Mouse (Mus musculus): ENCODE measurements around the gene Megf11. TPM values are rescaled to one million over a fixed set of nuclear protein-coding genes. Genes with fewer than 3 reads are reported as not detected.
A peak's percentile ranks its signal among the peaks of the same experiment; 100 is the strongest.
"Not testable (repeated sequence)": the region's sequence is repeated elsewhere in the genome, so short reads cannot be mapped to it uniquely, and the experiment has no call there.

Megf11 gene
- total RNA-seq, 4 experiments from 2014 or later, result 11.7 to 16.9 (median 14.2) TPM

DNA sequence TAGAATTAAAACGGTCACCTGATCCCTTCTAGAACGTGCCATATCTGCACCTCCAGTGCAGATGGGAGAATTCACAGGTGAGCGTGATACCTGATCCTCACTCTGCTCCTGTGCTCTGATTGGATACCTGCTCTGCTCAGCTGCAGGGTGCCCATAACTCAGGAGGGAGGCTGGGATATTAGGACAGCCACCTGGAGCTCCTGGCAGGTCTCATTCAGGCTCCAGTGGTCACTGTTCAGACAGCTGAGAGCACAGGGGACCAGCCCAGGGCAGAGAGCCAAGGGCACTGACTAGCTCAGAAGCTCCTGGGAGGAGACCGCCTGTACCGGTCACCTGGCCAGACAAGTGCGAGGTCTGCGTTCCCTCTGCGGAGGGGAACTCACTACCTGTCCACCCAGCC lies 80.7 kb downstream of the Megf11 start:
- no peak for DNase-seq (ENCODE audit: low spot score in 2 of 2)

DNA sequence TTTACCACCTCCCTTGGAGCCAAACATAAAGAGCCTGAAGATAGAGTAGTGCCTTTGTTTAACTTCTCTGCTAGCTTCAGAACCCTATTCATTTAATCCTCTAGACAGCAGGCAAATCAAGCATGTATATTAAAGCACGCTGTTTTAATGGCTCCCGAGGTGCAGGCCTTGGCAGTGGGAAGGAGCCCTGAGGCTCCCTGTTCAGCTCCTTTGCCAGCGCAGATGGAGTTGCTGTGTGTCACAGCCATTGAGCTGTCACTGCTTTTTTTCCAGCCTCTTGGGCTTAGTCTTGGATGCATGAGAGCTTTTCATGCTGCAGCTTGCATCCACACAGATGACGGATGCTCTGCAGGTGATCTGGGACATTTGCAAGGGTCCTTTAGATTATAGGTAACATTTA lies 81.1 kb downstream of the Megf11 start:
- no peak for DNase-seq (ENCODE audit: low spot score in 2 of 2)

DNA sequence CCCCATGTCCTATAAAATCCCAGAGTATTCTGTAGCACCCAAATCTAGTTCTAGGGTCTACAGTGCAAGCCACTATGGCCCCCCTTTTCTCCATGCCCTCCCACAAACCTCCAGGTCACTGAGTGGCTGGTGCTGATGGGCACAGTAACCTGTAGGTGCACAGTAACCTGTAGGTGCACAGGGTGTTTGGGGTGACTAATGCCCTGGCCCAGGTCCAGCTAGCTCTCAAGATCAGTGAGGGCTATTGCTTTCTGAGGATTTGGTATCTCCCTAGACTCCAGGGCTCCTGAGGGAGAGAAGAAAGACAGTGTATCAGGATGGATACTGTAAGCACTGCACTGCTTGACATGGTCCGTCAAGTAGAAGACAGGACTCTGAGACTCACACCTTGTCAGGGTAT lies 85.4 kb downstream of the Megf11 start:
- no peak for DNase-seq (ENCODE audit: low spot score in 2 of 2)

DNA sequence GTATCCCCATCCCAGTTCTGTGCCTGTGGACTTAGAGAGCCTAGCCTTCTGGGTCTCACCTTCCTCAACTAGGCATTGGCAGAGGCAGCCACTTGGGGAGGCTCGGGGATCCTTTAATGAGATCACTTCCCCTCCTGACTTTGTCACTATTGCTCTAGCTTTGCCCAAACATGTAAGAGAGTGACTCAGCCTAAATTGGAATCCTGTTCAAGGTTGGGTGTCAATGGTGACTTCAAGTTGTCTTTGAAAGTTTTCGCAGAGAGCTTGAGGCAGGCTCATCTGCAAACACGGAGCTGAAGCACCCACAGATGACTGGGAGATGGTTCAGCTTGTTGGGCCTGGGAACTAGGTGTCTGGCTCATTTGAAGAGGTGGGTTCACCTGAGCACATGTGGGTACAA lies 85.9 kb downstream of the Megf11 start:
- DNase-seq (ENCODE audit: low spot score in 2 of 2), result no peak

DNA sequence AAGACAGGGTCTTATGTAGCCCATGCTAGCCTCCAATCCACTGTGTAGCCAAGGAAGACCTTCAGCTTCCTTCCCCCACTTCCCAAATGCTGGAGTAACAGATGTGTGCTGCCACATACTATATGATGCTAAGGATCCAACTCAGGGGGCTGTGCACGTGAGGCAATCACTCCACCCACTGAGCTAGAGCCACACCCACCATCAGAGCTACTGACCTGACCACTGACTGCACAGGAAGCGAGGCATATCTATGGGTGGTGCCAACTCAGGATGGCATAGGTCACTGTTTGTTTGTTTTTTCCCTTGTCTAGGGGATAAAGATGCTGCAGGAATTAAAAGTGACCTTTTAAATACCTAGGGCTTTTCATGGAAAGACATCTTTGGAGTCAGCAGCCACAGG lies 86.7 kb downstream of the Megf11 start:
- DNase-seq (ENCODE audit: low spot score in 2 of 2), result no peak

DNA sequence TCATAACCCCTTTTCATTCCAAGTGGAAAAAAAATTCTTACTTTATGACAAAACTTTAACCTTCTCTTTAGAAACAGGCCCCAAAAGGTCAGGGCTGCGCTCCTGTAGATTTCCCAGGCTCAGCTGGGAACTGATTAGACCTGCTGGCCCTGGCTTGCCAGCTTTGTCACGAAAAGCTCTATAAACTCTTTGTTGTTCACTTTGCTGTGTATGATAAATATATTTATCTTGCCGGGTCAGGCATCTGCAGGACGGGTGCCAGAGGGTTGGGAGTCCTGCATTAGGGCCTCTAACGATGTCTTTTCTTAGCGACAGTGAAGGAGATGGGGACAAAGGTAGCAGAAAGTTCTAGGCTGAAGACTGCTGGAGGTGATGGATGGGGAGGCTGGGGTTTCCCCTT lies 87.3 kb downstream of the Megf11 start:
- DNase-seq (ENCODE audit: low spot score in 2 of 2), result no peak

DNA sequence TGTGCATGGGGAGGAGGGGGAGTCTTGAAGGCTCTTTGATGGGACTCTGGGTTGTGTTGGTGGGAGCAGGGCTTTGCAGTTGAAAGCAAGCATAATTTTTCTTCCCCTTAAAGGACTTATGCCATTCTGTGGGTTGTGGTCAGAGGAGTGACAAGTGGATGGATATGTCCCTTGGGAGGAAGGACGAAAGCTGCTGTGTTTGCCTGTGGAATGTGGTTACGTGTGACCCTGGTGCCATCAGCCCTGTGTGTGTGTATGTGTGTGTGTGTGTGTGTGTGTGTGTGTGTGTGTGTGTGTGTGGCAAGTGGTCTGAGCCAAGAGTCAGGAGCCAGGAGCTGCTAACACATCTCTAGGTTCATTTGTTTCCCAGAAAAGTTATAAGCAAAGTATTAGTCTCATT lies 87.7 kb downstream of the Megf11 start:
- no peak for DNase-seq (ENCODE audit: low spot score in 2 of 2)

DNA sequence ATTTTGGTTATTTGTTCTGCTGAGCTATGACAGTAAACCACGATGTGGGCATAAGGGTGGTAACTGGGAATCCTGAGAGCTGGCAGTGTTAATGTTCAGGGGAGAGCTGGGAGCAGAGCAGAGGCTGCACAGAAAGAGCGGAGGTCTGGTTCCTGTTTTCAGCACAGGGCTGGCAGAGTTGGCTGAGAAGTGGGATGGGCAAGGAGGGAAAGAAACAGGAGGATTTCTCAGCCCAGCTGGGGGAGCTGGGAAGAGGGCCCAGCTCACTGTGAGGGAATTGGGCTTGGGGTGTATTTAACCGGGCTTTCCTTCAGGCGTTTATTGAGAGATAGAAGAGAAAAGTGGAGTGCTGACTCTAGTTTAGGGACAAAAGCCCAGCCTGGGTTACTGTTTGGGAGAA lies 88.3 kb downstream of the Megf11 start:
- DNase-seq (ENCODE audit: low spot score in 2 of 2), result no peak

DNA sequence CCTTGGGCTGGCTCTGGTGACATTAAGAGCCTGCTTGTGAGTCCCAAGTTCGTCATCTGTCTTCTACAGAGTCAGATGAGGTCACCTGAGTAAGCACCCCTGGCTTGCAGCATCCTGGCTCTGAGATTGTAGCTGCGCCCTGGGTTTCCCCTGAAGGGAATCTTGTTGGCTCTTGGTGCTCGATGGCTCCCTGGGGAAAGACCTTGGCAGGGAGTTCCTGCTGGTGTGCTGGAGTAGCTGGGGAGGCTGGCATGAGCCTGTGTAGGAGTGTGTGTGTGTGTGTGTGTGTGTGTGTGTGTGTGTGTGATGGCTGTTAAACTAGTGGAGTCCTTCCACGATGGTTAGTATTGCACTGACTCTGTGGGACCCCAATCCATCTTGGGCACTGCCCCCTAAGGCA lies 88.7 kb downstream of the Megf11 start:
- DNase-seq (ENCODE audit: low spot score in 2 of 2), result no peak

DNA sequence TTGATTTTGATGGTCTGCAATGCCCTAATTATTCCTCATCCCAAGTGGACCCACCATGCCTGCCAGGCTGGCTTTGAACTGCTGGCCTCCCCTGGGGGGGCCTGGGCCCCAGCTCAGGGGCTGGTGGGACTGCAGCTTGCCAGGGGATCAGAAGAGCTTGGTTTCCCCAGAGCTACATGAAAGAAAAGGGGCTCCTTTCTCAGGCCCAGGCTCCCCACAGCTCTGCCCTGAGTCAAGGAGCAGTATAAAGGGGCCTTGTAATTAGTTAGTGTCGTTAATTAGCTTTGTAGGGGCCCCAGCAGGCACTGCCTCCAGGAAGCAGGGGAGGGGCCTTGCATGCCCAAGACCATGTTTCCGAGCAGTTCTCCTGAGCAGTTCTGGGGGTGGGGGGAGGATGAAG lies 90.5 kb downstream of the Megf11 start:
- DNase-seq (ENCODE audit: low spot score in 2 of 2), result peak in 1 of 2 experiments; percentile 14

DNA sequence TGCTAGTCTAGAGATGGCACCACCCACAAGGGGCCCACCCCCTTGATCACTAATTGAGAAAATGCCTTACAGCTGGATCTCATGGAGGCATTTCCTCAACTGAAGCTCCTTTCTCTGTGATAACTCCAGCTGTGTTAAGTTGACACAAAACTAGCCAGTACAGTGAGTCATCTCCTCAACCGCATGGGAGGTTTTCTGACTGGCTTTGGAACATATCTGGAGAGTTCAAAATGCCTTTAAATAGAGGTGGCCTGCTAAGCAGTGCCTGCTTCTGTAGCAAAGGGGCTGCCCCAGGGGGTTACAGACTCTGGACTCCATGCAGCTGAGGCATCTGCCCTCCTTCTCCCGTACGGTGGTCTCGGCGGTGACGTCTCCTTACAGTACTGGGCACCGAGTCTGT lies 92.0 kb downstream of the Megf11 start:
- DNase-seq (ENCODE audit: low spot score in 2 of 2), result not testable (repeated sequence)

DNA sequence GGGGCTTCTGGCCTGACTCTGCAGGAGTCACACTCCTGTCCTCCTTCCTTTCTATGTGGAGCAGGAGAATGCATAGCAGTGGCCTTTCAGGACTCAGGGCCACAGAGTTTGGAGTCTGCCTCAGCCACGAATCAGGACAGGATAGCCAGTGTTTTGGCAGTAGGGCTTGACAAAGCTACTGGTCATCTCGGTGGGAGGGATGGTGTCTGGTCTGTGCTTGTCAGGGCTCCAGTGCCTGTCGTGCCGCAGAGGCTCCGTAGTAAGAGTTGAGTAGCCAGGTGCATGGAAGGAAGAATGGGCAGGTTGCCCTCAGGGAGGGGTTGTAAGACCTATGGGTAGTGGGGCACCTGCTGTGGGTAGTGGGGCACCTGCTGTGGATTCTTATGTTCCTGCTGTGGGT lies 96.7 kb downstream of the Megf11 start:
- no peak for DNase-seq (ENCODE audit: low spot score in 2 of 2)

DNA sequence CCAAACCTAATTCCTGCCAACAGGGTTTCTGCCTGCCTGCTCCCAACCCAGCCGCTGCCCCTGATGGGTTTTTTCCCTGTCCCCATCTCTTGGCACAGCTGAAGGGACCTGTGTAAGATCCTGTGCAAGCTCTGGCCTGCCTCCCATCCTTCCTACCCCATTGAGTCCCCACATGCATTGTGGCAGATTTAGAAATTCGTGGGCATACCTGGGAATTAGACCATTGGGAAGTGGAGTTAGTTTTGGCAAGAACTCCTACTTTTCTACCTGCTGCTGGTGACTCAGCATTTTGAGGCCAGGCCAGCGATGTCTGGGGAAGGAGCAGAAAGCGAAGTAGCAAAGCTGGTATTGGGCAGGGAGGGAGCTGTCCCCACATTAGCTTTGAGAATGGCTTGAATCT lies 102.0 kb downstream of the Megf11 start:
- DNase-seq (ENCODE audit: low spot score in 2 of 2), result no peak

DNA sequence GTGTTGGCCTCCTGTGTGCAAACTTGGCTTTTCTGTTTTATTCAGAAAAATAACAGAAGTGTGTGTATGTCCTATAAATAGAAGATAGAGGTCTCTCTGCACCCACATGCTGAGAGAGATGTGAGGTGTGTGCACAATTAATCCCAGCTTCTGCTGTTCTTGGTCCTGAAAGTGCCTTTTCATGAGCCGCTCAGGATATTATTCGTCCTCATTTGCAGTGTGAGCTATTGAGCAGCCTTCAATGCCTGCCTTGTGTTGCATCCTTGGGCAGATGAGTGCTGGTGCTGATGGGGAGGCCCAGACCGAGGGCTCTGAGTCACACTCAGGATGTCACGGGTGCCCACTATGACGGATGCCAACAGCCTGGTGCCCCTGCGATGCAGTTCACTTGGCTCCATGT lies 109.2 kb downstream of the Megf11 start:
- no peak for DNase-seq (ENCODE audit: low spot score in 2 of 2)

DNA sequence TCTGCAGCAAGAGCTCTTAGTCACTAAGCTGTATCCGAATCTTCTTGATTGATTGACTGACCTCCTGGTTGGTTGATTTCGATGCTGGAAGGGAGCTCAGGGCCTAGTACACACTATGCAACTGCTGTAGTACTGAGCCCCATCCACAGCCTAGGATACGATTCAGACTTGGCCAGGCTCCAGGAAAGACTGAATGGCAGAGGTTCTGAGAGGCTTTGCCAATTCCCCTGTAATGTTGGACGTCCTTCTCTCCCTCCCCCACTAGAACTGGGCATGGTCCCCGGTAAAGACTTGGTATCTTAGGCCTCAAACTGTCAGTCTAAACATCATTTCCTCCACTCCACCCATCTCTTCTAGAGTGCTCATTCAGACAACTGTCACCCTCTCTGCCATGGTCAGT lies 113.5 kb downstream of the Megf11 start:
- peak; percentile 29 to 40 for DNase-seq (ENCODE audit: low spot score in 2 of 2)

DNA sequence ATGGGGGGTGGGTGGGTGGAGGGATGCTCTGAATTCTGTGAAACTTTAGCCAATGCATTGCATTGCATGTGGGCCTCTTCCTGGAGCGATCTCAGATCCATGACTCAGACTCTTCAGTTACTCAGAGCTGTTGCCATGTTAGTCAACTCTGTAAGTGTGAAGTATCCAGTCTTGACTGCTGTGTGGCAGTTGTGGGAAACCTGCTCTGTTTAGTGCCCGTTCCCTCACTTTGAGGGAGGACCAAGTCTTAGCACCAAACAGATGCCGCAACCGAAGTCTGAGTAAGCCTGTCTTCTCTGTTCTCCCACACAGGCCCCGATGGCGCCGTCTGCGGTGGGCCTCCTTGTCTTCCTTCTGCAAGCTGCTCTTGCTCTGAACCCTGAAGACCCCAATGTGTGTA lies 115.8 kb downstream of the Megf11 start:
- peak in 1 of 2 experiments; percentile 17 for DNase-seq (ENCODE audit: low spot score in 2 of 2)

DNA sequence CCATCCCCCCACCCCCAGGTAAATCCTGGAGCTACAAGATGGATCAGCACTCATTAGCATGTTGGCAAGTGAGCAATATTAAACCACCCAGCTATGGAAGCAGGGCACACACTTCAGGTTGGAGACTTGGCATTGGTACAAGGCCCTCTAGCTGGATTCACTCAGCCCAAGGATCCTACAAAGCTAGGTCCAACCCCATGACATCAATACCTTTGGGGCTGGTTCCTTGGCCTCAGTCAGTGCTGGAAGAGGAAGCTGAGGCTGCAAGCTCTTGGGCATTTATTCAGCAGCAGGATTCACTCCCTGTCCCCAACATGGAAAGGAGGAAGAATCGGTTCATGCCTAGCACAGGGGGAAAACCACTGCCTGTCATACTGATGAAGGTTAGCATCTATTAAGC lies 118.6 kb downstream of the Megf11 start:
- DNase-seq (ENCODE audit: low spot score in 2 of 2), result no peak

DNA sequence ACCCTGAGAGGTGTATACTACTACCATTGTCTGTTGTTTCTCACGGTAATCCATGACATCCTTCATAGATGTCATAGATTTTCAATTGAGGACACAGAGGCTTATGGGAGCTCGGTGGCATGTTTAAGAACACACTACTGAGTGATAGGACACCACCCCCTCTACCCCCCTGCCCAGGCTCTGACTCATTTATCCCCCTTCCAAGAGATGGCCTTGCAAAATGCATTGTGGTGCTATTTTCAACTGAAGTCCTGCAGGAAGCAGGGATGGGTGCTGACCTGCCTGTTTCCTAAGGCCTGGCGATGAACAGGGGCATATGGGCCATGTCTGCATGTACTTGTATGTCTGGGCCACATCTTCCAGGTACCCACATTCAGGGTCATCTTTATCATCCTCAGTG lies 119.0 kb downstream of the Megf11 start:
- DNase-seq (ENCODE audit: low spot score in 2 of 2), result no peak

DNA sequence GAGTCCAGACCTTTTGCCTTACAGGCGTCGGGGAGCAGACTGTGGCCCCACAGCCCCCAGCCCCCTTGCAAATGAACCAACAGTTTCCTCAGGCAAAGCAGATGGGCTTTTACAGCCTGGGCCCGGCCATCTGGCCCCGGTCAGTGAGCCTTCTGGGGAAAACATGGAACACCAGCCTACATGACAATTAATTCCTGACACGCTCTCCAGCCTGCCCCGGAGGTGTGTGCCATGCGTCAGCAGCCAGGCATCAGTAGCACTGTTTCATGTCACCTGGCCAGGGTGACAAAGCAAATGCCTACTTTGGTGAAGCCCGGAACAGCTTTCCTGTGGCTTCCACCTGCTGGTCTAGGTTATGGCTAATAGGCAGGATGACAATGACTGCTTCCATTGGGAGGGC lies 119.5 kb downstream of the Megf11 start:
- DNase-seq (ENCODE audit: low spot score in 2 of 2), result no peak

DNA sequence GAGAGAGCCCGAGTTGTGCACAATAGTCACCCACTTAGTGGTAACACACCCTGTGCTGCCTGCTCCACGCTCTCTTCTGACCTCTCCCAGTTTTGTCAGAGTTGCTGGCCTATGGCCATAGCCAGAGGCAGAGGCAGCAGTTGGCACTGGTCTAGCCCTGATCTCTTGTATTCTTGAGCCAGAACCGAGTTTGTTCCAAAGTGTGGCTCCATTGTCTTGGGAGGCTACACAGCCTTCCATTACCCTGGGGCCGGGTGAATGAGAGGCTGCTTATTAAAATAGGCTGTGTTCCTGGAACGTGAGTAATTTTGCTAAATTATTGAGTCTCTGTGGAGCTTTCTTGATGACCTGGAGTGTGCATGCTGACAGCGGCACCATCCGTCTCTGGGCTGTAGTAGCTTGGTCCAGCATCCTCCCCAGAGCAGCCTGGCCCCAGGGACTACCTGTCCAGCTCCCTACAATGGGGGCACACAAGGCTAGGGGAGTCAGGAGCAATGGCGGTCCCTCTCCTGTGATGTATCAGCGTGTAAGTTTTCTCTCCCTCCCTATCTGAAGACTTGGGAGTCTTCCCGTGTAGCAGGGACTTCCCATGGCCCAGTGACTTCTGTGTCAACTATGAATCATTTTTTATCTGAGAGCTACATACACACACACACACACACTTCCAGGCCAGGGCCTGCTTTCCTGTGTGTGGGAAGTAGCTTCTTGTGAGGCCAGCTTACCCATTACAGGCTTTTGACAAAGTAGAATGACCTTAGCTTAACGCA lies 121.2 kb downstream of the Megf11 start:
- DNase-seq (ENCODE audit: low spot score in 2 of 2), result no peak

DNA sequence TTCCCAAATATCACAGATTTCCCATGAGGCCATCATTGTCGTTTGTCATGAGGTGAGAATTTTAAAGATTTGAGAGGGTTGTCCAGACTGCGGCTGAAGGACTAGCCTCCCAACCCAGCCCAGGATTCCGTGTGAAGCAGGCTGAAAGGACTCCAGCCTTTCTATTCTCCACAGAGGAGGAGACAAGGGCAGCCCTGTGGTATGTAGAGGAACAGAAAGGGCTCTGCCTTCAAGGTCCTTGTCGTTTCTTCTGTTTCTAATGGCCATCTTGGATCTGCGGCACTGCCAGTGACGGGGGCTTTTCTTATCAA lies 121.7 kb downstream of the Megf11 start:
- no peak for DNase-seq (ENCODE audit: low spot score in 2 of 2)

DNA sequence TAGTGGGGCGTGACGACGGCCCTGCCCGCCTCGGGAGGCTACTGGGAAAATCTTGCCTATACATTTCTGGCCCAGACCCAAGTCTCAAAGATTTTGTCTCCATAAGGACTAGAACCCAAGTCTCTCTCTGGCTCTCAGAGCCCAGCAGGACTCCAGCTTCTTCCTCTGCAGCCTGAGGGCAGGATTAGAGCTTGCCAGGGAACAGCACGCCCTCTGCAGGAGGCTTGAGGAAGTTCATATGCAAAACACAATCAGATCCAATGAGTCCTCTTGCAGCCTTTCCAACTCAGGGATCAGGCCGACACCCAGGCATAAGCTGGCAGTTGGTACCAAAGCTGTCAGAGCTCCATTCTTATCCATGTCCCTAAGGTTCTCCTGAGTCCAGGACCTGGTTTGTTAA lies 122.6 kb downstream of the Megf11 start:
- no peak for DNase-seq (ENCODE audit: low spot score in 2 of 2)

DNA sequence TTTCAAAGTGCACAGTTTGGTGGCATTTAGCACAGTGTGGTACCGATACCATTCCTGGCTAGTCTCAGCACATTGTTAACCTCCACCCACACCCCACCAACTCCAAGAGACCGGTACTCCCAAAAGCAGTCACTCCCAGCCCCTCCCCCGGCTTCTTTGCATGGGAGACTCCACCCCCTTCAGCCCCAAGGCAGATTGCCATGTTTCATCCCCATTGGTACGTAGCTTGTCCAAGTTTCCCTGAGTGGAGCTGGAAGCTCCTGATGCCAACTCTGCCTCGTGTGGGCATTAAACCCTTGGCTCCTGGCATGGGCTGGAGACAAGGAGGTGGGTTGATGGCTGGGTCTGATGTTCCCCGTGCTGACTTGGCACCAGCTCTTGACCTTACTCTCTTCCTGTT lies 129.4 kb downstream of the Megf11 start:
- no peak for DNase-seq (ENCODE audit: low spot score in 2 of 2)
